Mouse (Mus musculus) ES-Bruce4 (cell line): ENCODE measurements at regions not wholly inside any gene's neighbourhood (a gene's known extent, or its start where the extent isn't known, plus 50 kb on each side); places are given as distances from the start of the nearest gene placed in this dataset.

Experiments used
- H3K27ac ChIP-seq: 2 replicates; pipeline ENCODE4 v1.5.1; 2012; ENCODE audit warnings: low read length, inconsistent platforms; ENCODE audit not compliant: insufficient read depth
- H3K27me3 ChIP-seq: 2 replicates; pipeline ENCODE4 v1.6.1; 2012; ENCODE audit warnings: mild to moderate bottlenecking, low read length, inconsistent platforms; ENCODE audit not compliant: control insufficient read depth, poor library complexity, insufficient read depth, severe bottlenecking
- H3K36me3 ChIP-seq: 2 replicates; pipeline ENCODE4 v1.6.1; 2012; ENCODE audit warnings: inconsistent platforms, mild to moderate bottlenecking, low read length, moderate library complexity; ENCODE audit not compliant: control insufficient read depth, poor library complexity, insufficient read depth, severe bottlenecking
- H3K4me1 ChIP-seq: one replicate; pipeline ENCODE4 v1.8.1; 2011; ENCODE audit warnings: low read length; ENCODE audit not compliant: control insufficient read depth, insufficient read depth
- H3K4me3 ChIP-seq: 2 replicates; pipeline ENCODE4 v1.5.1; 2011; ENCODE audit warnings: low read depth, mild to moderate bottlenecking, low read length
- H3K9ac ChIP-seq: 2 replicates; pipeline ENCODE4 v1.6.1; 2012; ENCODE audit warnings: low read depth, mild to moderate bottlenecking, inconsistent platforms; ENCODE audit not compliant: poor library complexity, severe bottlenecking
- H3K9me3 ChIP-seq: replicated peaks from 2 replicates; pipeline ENCODE4 v1.6.1; 2012; ENCODE audit warnings: mild to moderate bottlenecking, low read length, inconsistent platforms; ENCODE audit not compliant: control insufficient read depth, poor library complexity, insufficient read depth, severe bottlenecking
- CTCF ChIP-seq: IDR thresholded peaks from one replicate; pipeline ENCODE4 v1.8.1; 2011; ENCODE audit warnings: low read depth, low read length
- EP300 ChIP-seq: IDR thresholded peaks from 2 replicates; pipeline ENCODE4 v1.6.1; 2011; ENCODE audit warnings: low read depth, low read length; ENCODE audit not compliant: insufficient read depth
- POLR2A ChIP-seq: IDR thresholded peaks from one replicate; pipeline ENCODE4 v1.8.1; 2011; ENCODE audit warnings: low read length; ENCODE audit not compliant: insufficient read depth

- H3K27ac ChIP-seq: no peak overlapping the region
- H3K4me1 ChIP-seq: peaks cover 2% of the 10 kb centered on the region
- no peaks in the 10 kb centered on the region for H3K36me3 ChIP-seq
- H3K9me3 ChIP-seq: no peaks in the 10 kb centered on the region
- H3K27me3 ChIP-seq: no peaks in the 10 kb centered on the region
- TF ChIP-seq EP300 (no peak), CTCF (no peak), POLR2A (no peak)
- no peak overlapping the region for H3K9ac ChIP-seq
- no peak overlapping the region for H3K4me3 ChIP-seq
Observed at GRCm38 (mm10) chr13:44650052-44650451, 79.2 kb upstream of the Jarid2 start.

DNA sequence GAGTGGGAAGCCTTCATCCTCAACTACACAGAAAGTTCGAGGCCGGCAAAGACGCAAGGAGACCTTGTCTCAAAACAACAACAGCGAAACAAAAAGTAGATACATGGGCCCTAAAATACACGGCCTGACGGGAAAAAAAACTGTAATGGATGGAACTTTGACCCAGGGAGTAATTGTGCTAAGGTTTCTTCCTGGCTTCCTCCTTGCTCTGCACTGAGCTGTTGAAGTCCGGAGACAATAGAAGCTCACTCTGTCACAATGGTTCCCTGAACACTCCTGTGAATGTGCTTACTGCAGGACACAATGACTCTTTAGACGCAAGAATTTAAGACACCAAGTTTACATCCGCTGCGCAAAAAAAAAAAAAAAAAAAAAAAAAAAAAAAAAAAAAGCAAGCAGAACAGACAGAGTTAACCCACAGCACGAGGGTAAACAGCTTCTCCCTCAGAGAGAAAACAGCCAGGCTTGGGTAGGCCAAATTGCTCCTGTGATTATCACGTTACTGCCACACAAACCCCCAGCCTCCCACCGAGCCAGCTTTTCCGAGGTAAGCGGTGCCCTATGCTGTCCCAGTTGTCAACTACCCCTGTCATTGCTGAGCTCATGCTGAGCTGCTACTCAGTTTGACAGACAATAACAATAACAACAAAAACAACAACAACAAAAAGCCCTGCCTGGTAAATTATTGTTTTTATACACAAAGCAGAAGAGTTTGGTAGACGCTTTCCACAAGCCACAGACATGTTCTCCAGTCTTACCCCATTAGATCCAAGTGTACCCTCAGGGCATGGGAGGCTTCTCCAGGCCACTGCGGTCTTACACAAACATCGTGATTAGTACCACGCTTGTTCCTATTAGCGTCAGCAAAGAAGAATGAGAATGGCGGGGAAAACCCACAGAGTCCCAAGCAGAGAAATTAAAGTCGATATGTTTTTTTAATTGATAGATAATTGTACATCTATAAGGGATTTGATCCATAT is 77.7 kb upstream of the Jarid2 start:
- Histone ChIP-seq H3K27me3 (no peaks in the 10 kb centered on the region), H3K9me3 (no peaks in the 10 kb centered on the region), H3K9ac (no peak overlapping the region), H3K36me3 (no peaks in the 10 kb centered on the region), H3K27ac (peak overlapping the region; percentile 81), H3K4me3 (no peak overlapping the region), H3K4me1 (peaks cover 2% of the 10 kb centered on the region)
- TF ChIP-seq CTCF (no peak), POLR2A (no peak), EP300 (no peak)

DNA sequence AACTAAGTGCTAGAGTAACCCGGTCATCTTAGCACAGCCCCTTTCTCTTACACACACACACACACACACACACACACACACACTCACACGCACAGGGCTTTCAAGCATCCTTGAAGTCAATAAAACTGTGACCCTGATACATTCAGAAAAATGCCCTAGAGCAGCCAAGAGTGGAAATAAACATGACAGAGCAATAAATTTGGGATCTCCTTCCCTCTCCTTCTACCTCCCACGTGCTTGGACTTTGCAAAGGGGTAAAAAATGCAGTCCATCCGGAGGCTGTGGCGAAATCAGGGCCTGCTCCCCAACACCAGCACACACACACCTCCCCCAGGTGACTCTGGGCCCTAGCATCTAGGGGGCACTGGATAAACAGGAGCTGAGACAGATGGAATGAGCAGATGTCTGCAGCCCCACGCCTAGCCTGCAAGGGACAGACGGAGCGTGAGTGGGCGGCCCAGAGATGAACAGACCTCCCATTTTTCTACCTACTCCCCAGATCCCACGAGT is 71.3 kb upstream of the Jarid2 start:
- TF ChIP-seq POLR2A (no peak), EP300 (no peak), CTCF (no peak)
- no peaks in the 10 kb centered on the region for H3K36me3 ChIP-seq
- no peak overlapping the region for H3K27ac ChIP-seq
- H3K9me3 ChIP-seq: no peaks in the 10 kb centered on the region
- H3K4me1 ChIP-seq: peaks cover 3% of the 10 kb centered on the region
- no peak overlapping the region for H3K4me3 ChIP-seq
- H3K27me3 ChIP-seq: no peaks in the 10 kb centered on the region
- H3K9ac ChIP-seq: no peak overlapping the region

- no peak overlapping the region for H3K9ac ChIP-seq
- no peaks in the 10 kb centered on the region for H3K27me3 ChIP-seq
- 0 out of 2 replicates have a peak, but pooled peaks have one; percentile 19 for TF ChIP-seq EP300
- TF ChIP-seq CTCF: no peak
- no peaks in the 10 kb centered on the region for H3K36me3 ChIP-seq
- no peak overlapping the region for H3K4me3 ChIP-seq
- H3K27ac ChIP-seq: no peak overlapping the region
- peaks cover 3% of the 10 kb centered on the region for H3K4me1 ChIP-seq
- no peaks in the 10 kb centered on the region for H3K9me3 ChIP-seq
Observed at GRCm38 (mm10) chr13:44659861-44660260, 69.4 kb upstream of the Jarid2 start.

GRCm38 (mm10) chr13:44663062-44663461 is 66.2 kb upstream of the Jarid2 start:
- H3K4me3 ChIP-seq: no peak overlapping the region
- H3K27me3 ChIP-seq: no peaks in the 10 kb centered on the region
- no peaks in the 10 kb centered on the region for H3K9me3 ChIP-seq
- no peak overlapping the region for H3K27ac ChIP-seq
- no peak for TF ChIP-seq CTCF
- TF ChIP-seq POLR2A: no peak
- TF ChIP-seq EP300: no peak
- peaks cover 3% of the 10 kb centered on the region for H3K4me1 ChIP-seq
- no peak overlapping the region for H3K9ac ChIP-seq
- H3K36me3 ChIP-seq: no peaks in the 10 kb centered on the region

DNA sequence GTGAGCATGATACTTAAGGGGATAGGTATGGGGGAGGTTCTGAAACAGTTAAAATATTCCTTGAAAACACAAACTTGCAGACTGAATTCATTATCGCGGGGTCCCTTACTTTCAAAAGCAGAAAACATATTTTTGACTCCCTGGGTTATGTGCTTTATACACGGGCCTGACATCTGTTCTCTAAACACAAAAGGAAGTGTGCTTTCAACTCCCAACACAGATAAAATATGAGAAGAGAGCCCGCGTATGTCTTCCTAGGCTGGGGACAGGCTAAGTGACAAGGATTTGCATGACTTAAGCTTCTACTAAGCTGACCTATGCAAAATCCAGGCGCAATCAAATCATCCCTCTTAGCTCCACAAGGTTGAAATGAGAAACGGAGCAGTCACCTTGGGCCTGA is 65.5 kb upstream of the Jarid2 start:
- Histone ChIP-seq H3K4me3 (no peak overlapping the region), H3K4me1 (peaks cover 6% of the 10 kb centered on the region), H3K36me3 (no peaks in the 10 kb centered on the region), H3K27me3 (no peaks in the 10 kb centered on the region), H3K9me3 (no peaks in the 10 kb centered on the region), H3K27ac (no peak overlapping the region), H3K9ac (no peak overlapping the region)
- TF ChIP-seq POLR2A (no peak), EP300 (no peak), CTCF (no peak)
